Comparison of ENCODE assay signal across 13 mouse cellular contexts in genomic region chrX:167226570-167226969, GRCm38 (mm10). TPM values are rescaled to one million over a fixed set of nuclear protein-coding genes. Genes with fewer than 3 reads are reported as not detected.
DNase-seq lines count a peak whose midpoint lies in the region; ATAC-seq lines count a peak whose summit lies in the region.
"Had no signal": no experiment of that assay in that cellular context is flagged by ENCODE, and none has a peak within 500 bp of the region (broad histone marks: within the 10 kb centered on the region; RNA-seq: fewer than 3 reads in every experiment).

No protein-coding gene starts in this region.

- H3K27me3 ChIP-seq in heart, embryonic 12.5 days (replicated peaks) = no peaks in the 10 kb centered on the region
- H3K27me3 ChIP-seq in hindbrain, embryonic 10.5 days (ENCODE audit: insufficient read depth, poor library complexity, severe bottlenecking) = peaks cover 26% of the 10 kb centered on the region
- H3K27me3 ChIP-seq: liver, embryonic 12.5 days had no signal

- no peak overlapping the region for H3K27ac ChIP-seq in heart, embryonic 12.5 days (ENCODE audit: poor library complexity, severe bottlenecking)
- H3K27ac ChIP-seq in hindbrain, embryonic 10.5 days = no peak overlapping the region
- H3K27ac ChIP-seq: forebrain, embryonic 12.5 days; heart, adult 2 months; layer of hippocampus, adult 2 months; liver, embryonic 12.5 days had no signal

- H3K36me3 ChIP-seq in heart, embryonic 12.5 days = no peaks in the 10 kb centered on the region
- H3K36me3 ChIP-seq in hindbrain, embryonic 10.5 days = no peaks in the 10 kb centered on the region
- H3K36me3 ChIP-seq: forebrain, embryonic 12.5 days; liver, embryonic 12.5 days had no signal

- WGBS in heart, embryonic 12.5 days = 84% methylated on average over 5 of the region's 5 CpGs
- WGBS in hindbrain, embryonic 10.5 days = 86% methylated on average over 5 of the region's 5 CpGs

- H3K9ac ChIP-seq in heart, embryonic 12.5 days = no peak overlapping the region
- H3K9ac ChIP-seq: forebrain, embryonic 12.5 days; liver, embryonic 12.5 days had no signal

- no peak overlapping the region for H3K4me2 ChIP-seq in heart, embryonic 12.5 days
- H3K4me2 ChIP-seq: forebrain, embryonic 12.5 days; liver, embryonic 12.5 days had no signal

- peak; percentile 57 for ATAC-seq in activated CD4-positive, CD25-positive, alpha-beta regulatory T cell, adult 4 months
- ATAC-seq in heart, embryonic 12.5 days (ENCODE audit: insufficient number of reproducible peaks, low FRiP score) = no peak
- ATAC-seq: liver, embryonic 12.5 days had no signal

- H3K4me3 ChIP-seq in heart, embryonic 12.5 days = no peak overlapping the region
- no peak overlapping the region for H3K4me3 ChIP-seq in hindbrain, embryonic 10.5 days
- H3K4me3 ChIP-seq: forebrain, embryonic 12.5 days; heart, adult 2 months; layer of hippocampus, adult 2 months; liver, embryonic 12.5 days had no signal

- peak; percentile 77 to 86 for DNase-seq in spleen, postnatal 36 days (ENCODE audit: low spot score in 2 of 2)
- no peak for DNase-seq in spleen, adult 12 weeks (ENCODE audit: low spot score)
- peak; percentile 46 to 56 for DNase-seq in natural killer cell, adult 2 months (ENCODE audit: low spot score in 2 of 2)
- DNase-seq in thymus, postnatal 4 days = peak; percentile 54
- DNase-seq in hindbrain, embryonic 10.5 days (ENCODE audit: low spot score) = no peak
- DNase-seq in adrenal gland, adult 8-10 months = no peak
- DNase-seq: cerebellum, postnatal 36 days; heart, adult 2 months had no signal

- no peaks in the 10 kb centered on the region for H3K4me1 ChIP-seq in heart, embryonic 12.5 days (replicated peaks)
- H3K4me1 ChIP-seq in hindbrain, embryonic 10.5 days (replicated peaks) = no peaks in the 10 kb centered on the region
- H3K4me1 ChIP-seq: forebrain, embryonic 12.5 days; liver, embryonic 12.5 days had no signal

- no peaks in the 10 kb centered on the region for H3K9me3 ChIP-seq in heart, embryonic 12.5 days (replicated peaks)
- H3K9me3 ChIP-seq in hindbrain, embryonic 10.5 days = no peaks in the 10 kb centered on the region
- H3K9me3 ChIP-seq: forebrain, embryonic 12.5 days; liver, embryonic 12.5 days had no signal

RNA-seq across cellular contexts. Expression of gene Tmsb4x, which starts 17.5 kb away (rescaled TPM):
- over 10,000 TPM; 15,449 to 15,725 TPM for polyA plus RNA-seq in activated CD4-positive, CD25-positive, alpha-beta regulatory T cell, adult 4 months (2017; shearing (Covaris generic))
- polyA plus RNA-seq in heart, embryonic 12.5 days (2016; fragmentation: Nextera tagmentation; extraction: Ambion mirVana) = 3,404 and 3,505 TPM in 2 replicates
- 4,143 and 5,498 TPM in 2 replicates for polyA plus RNA-seq in hindbrain, embryonic 10.5 days (2016; fragmentation: Nextera tagmentation; extraction: Ambion mirVana)
- 100 to 1,000 TPM; 368 to 589 (median 495) TPM for total RNA-seq in adrenal gland, adult 8-10 months (2022)

RNA-seq across cellular contexts. Expression of gene Tlr8, which starts 37.6 kb away (rescaled TPM):
- not detected for polyA plus RNA-seq in activated CD4-positive, CD25-positive, alpha-beta regulatory T cell, adult 4 months (2017; shearing (Covaris generic))
- polyA plus RNA-seq in heart, embryonic 12.5 days (2016; fragmentation: Nextera tagmentation; extraction: Ambion mirVana) = 0.12 and 0.27 TPM in 2 replicates
- polyA plus RNA-seq in hindbrain, embryonic 10.5 days (2016; fragmentation: Nextera tagmentation; extraction: Ambion mirVana) = 0.17 TPM in 1 of 2 replicates, not detected in the other
- 1 to 10 TPM in 3 of 4 experiments, under 1 TPM in 1; 0.91 to 5.1 (median 3.6) TPM for total RNA-seq in adrenal gland, adult 8-10 months (2022)
- polyA plus RNA-seq: forebrain, embryonic 12.5 days had no signal

Comparison
In these comparisons a context has a peak if more than half of its experiments do, and no peak if none do; other contexts are left out.
1. DNase-seq: peak in spleen, postnatal 36 days (2 of 2), natural killer cell, adult 2 months (2 of 2) and thymus, postnatal 4 days (single experiment); none in spleen, adult 12 weeks (single experiment), hindbrain, embryonic 10.5 days (single experiment) and adrenal gland, adult 8-10 months (single experiment).